Mouse (Mus musculus) central nervous system, embryonic 18 days (tissue): ENCODE measurements around the gene Vmn2r120. TPM values are rescaled to one million over a fixed set of nuclear protein-coding genes. Genes with fewer than 3 reads are reported as not detected.

Experiments used
- polyA plus RNA-seq: library from polyadenylated mRNA; depleted of rRNA; stranded (reverse); fragments of >200 nt; gene quantifications from 2 replicates; pipeline ENCODE4 v1.2.3, GENCODE M21; 2012; rRNA removed

Gene Vmn2r120
- polyA plus RNA-seq = not detected in 2 replicates

DNA sequence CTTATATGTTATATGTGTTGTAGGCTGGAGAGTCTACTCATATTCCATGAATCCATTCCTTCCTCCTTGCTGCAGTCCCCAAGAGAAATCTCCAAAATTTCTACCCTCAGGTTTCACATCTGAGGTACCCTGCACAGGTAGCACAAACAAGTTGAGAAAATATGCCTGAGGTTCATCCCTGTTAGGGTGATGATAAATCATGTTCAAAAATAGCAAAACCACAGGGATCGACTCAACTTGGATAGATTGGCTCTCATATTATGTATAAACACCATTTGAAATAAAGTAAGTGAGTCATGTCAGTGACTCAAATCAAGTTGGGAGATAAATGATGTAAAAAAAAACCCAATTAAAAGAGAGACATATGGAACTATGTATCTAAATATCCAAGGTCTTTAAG, at the start of gene Vmn2r120:
Gene Vmn2r120, minus strand, starts transcription at position 101 of the 400 bp plus-strand sequence.

Other genes with a start within 250 kb of the Vmn2r120 start
- 2.3 and 3.9 TPM in 2 replicates for gene Adgre1, start 186.8 kb downstream of the Vmn2r120 start, polyA plus RNA-seq
- not detected in 2 replicates for gene Gm21834, start 196.7 kb upstream of the Vmn2r120 start, polyA plus RNA-seq
- 4.3 and 4.6 TPM in 2 replicates for gene Cntnap5c, start 224.1 kb upstream of the Vmn2r120 start, polyA plus RNA-seq